Mouse (Mus musculus) kidney, embryonic 16.5 days (tissue): ENCODE measurements at regions not wholly inside any gene's neighbourhood (a gene's known extent, or its start where the extent isn't known, plus 50 kb on each side); places are given as distances from the start of the nearest gene placed in this dataset.

ENCODE experiments used
- ATAC-seq: fragments of 200-750 bp; cut with Nextera tagmentation; 2 replicates; pipeline ENCODE4 v1.8.0; 2017; ENCODE audit warnings: moderate TSS enrichment; ENCODE audit not compliant: low FRiP score, low TSS enrichment
- H3K27ac ChIP-seq: fragments of 300-500 bp; sonication (generic); 2 replicates; pipeline ENCODE4 v1.5.1; 2014; ENCODE audit warnings: low read length
- H3K27me3 ChIP-seq: fragments of 300-500 bp; sonication (generic); 2 replicates; pipeline ENCODE4 v1.6.1; 2014; ENCODE audit warnings: low read length, control low read depth, mixed read lengths; ENCODE audit not compliant: insufficient read depth
- H3K36me3 ChIP-seq: fragments of 300-500 bp; sonication (generic); 2 replicates; pipeline ENCODE4 v1.6.1; 2014; ENCODE audit warnings: low read length, control low read depth, mixed read lengths; ENCODE audit not compliant: insufficient read depth
- H3K4me1 ChIP-seq: fragments of 300-500 bp; sonication (generic); 2 replicates; pipeline ENCODE4 v1.6.1; 2014; ENCODE audit warnings: low read length, control low read depth, mixed read lengths; ENCODE audit not compliant: insufficient read depth
- H3K4me2 ChIP-seq: fragments of 300-500 bp; sonication (generic); replicated peaks from 2 replicates; pipeline ENCODE4 v1.6.1; 2014; ENCODE audit warnings: low read depth, low read length
- H3K4me3 ChIP-seq: fragments of 300-500 bp; sonication (generic); 2 replicates; pipeline ENCODE4 v1.5.1; 2014; ENCODE audit warnings: mild to moderate bottlenecking, low read length
- H3K9ac ChIP-seq: fragments of 300-500 bp; sonication (generic); replicated peaks from 2 replicates; pipeline ENCODE4 v1.6.1; 2014; ENCODE audit warnings: low read length
- H3K9me3 ChIP-seq: fragments of 300-500 bp; sonication (generic); 2 replicates; pipeline ENCODE4 v1.6.1; 2016; ENCODE audit warnings: low read length, control low read depth
- WGBS: fragments of 180-500 bp; shearing (Covaris S2); extraction: QIAGEN DNeasy Blood & Tissue Kit; methylation state at CpG from one replicate; pipeline ENCODE4 v1.1.7; 2014; 5-methylcytosine and 5-hydroxymethylcytosine counted together

DNA sequence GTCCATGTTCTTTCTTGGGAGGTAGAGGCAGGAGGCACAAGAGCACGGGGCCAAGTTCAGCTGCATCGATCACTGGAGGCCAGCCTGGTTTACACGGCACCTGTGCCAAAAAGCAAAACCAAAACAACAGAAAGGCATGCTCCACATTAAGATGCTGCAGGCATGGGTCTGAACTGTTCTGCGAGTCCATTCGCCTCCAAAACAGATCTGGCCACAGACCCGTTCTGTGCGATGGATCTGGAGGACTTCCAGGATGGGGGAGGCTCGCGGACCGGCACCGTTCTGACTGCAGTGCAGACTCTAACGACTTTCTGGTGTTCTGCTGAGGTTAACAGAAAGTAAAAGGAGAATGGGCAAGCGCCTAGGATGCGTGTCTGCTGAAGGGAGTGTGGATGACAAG lies 52.3 kb downstream of the A230072I06Rik start:
- peaks cover 26% of the 10 kb centered on the region for H3K27me3 ChIP-seq
- peaks cover 8% of the 10 kb centered on the region; the same call in 1 of the 2 replicates for H3K4me1 ChIP-seq
- H3K9me3 ChIP-seq = no peaks in the 10 kb centered on the region
- 61% methylated on average over 14 of the region's 14 CpGs for WGBS
- H3K9ac ChIP-seq = no peak overlapping the region
- H3K4me2 ChIP-seq = no peak overlapping the region
- no peak overlapping the region for H3K27ac ChIP-seq
- no peak for ATAC-seq
- no peaks in the 10 kb centered on the region for H3K36me3 ChIP-seq
- H3K4me3 ChIP-seq = no peak overlapping the region

DNA sequence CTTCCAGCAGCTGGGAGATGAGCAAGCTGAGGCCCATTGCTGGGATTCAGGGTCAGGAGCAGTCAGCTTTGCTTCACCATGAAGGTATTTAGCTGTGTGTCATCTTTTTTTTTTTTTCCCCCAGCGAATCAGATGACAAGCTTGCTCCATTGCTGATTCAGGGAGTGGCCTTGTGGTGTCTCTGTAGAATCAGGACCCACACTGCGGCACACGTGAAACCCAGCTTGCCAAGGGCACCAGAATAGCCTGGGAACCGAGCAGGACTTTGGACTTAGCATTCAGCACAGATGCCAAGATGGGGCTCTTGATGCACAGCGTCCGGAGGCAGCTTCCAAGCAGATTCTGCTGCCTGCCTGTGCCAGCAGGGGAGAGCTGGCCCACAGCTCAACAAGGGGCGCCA lies 53.0 kb downstream of the A230072I06Rik start:
- no peak overlapping the region for H3K27ac ChIP-seq
- no peak for ATAC-seq
- peaks cover 26% of the 10 kb centered on the region for H3K27me3 ChIP-seq
- 79% methylated on average over 7 of the region's 7 CpGs for WGBS
- no peak overlapping the region for H3K9ac ChIP-seq
- no peaks in the 10 kb centered on the region for H3K9me3 ChIP-seq
- peaks cover 8% of the 10 kb centered on the region; the same call in 1 of the 2 replicates for H3K4me1 ChIP-seq
- no peak overlapping the region for H3K4me3 ChIP-seq
- H3K4me2 ChIP-seq = no peak overlapping the region
- no peaks in the 10 kb centered on the region for H3K36me3 ChIP-seq

GRCm38 (mm10) chr8:12334081-12334480 lies 55.5 kb downstream of the A230072I06Rik start:
- Histone ChIP-seq H3K27me3 (peaks cover 32% of the 10 kb centered on the region), H3K4me1 (peaks cover 8% of the 10 kb centered on the region; the same call in 1 of the 2 replicates), H3K36me3 (no peaks in the 10 kb centered on the region), H3K4me2 (no peak overlapping the region), H3K4me3 (no peak overlapping the region), H3K9me3 (no peaks in the 10 kb centered on the region), H3K9ac (no peak overlapping the region), H3K27ac (no peak overlapping the region)
- WGBS = 44% methylated on average over 5 of the region's 5 CpGs
- ATAC-seq = no peak

- H3K27me3 ChIP-seq = peaks cover 32% of the 10 kb centered on the region
- H3K9me3 ChIP-seq = no peaks in the 10 kb centered on the region
- WGBS = 8% methylated on average over 7 of the region's 7 CpGs
- no peaks in the 10 kb centered on the region for H3K36me3 ChIP-seq
- no peak overlapping the region for H3K4me3 ChIP-seq
- ATAC-seq = peak; percentile 35; the same call in 1 of the 2 replicates
- H3K4me2 ChIP-seq = no peak overlapping the region
- H3K4me1 ChIP-seq = peaks cover 8% of the 10 kb centered on the region; the same call in 1 of the 2 replicates
- no peak overlapping the region for H3K27ac ChIP-seq
- H3K9ac ChIP-seq = no peak overlapping the region
These were observed 56.0 kb downstream of the A230072I06Rik start for GRCm38 (mm10) chr8:12334605-12335004.

- H3K9me3 ChIP-seq = no peaks in the 10 kb centered on the region
- H3K9ac ChIP-seq = no peak overlapping the region
- H3K4me3 ChIP-seq = no peak overlapping the region
- no peak overlapping the region for H3K4me2 ChIP-seq
- H3K27ac ChIP-seq = no peak overlapping the region
- H3K36me3 ChIP-seq = no peaks in the 10 kb centered on the region
- H3K4me1 ChIP-seq = peaks cover 4% of the 10 kb centered on the region; the same call in 1 of the 2 replicates
- WGBS = 47% methylated on average over 17 of the region's 17 CpGs
- peaks cover 13% of the 10 kb centered on the region; the same call in 1 of the 2 replicates for H3K27me3 ChIP-seq
- no peak for ATAC-seq
These were observed 55.8 kb upstream of the Sox1 start for GRCm38 (mm10) chr8:12339149-12339924.

DNA sequence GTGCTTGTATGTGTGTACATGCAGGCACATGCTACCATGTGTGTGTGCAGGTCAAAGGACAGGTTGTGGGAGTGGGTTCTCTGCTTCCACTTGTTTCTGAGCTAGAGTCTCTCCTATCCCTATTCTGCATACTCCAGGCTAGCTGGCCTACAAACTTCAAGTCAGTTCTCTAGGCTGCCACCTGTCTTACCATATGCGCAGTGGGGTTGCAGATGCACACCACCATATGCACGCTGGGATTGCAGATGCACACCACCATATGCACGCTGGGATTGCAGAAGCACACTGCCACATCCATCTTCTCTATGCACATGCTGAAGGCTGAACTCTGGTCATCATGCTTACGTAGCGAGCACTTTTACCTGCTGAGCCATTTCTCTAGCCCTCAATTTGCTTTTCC lies 54.1 kb upstream of the Sox1 start:
- no peak overlapping the region for H3K27ac ChIP-seq
- no peak overlapping the region for H3K9ac ChIP-seq
- no peaks in the 10 kb centered on the region for H3K36me3 ChIP-seq
- H3K9me3 ChIP-seq = no peaks in the 10 kb centered on the region
- no peaks in the 10 kb centered on the region for H3K4me1 ChIP-seq
- no peak for ATAC-seq
- no peak overlapping the region for H3K4me3 ChIP-seq
- peaks cover 9% of the 10 kb centered on the region; the same call in 1 of the 2 replicates for H3K27me3 ChIP-seq
- 88% methylated on average over 5 of the region's 5 CpGs for WGBS
- no peak overlapping the region for H3K4me2 ChIP-seq
